Mouse (Mus musculus) midbrain, embryonic 13.5 days (tissue): ENCODE results near the gene Pelo. TPM values are rescaled to one million over a fixed set of nuclear protein-coding genes. Genes with fewer than 3 reads are reported as not detected.

Source experiments
- ATAC-seq: fragments of 200-750 bp; cut with Nextera tagmentation; 2 replicates; pipeline ENCODE4 v1.8.0; 2017; ENCODE audit warnings: mild to moderate bottlenecking, moderate TSS enrichment, moderate library complexity
- H3K27ac ChIP-seq: fragments of 300-500 bp; sonication (generic); 2 replicates; pipeline ENCODE4 v1.5.1; 2015; ENCODE audit warnings: inconsistent platforms, mild to moderate bottlenecking, moderate library complexity
- H3K27me3 ChIP-seq: fragments of 300-500 bp; sonication (generic); 2 replicates; pipeline ENCODE4 v1.6.1; 2015; ENCODE audit warnings: mild to moderate bottlenecking, inconsistent platforms
- H3K36me3 ChIP-seq: fragments of 300-500 bp; sonication (generic); 2 replicates; pipeline ENCODE4 v1.6.1; 2015; ENCODE audit warnings: mild to moderate bottlenecking, inconsistent platforms
- H3K4me1 ChIP-seq: fragments of 300-500 bp; sonication (generic); replicated peaks from 2 replicates; pipeline ENCODE4 v1.6.1; 2015; ENCODE audit warnings: inconsistent platforms
- H3K4me2 ChIP-seq: fragments of 300-500 bp; sonication (generic); replicated peaks from 2 replicates; pipeline ENCODE4 v1.6.1; 2015; ENCODE audit warnings: moderate library complexity, mild to moderate bottlenecking, inconsistent platforms
- H3K4me3 ChIP-seq: fragments of 300-500 bp; sonication (generic); replicated peaks from 2 replicates; pipeline ENCODE4 v1.5.1; 2015; ENCODE audit warnings: mild to moderate bottlenecking, inconsistent platforms
- H3K9ac ChIP-seq: fragments of 300-500 bp; sonication (generic); replicated peaks from 2 replicates; pipeline ENCODE4 v1.6.1; 2015; ENCODE audit warnings: mild to moderate bottlenecking, inconsistent platforms
- H3K9me3 ChIP-seq: fragments of 300-500 bp; sonication (generic); 2 replicates; pipeline ENCODE4 v1.6.1; 2016; ENCODE audit warnings: mild to moderate bottlenecking, inconsistent platforms
- WGBS: fragments of 180-500 bp; shearing (Covaris S2); methylation state at CpG from one replicate; pipeline ENCODE4 v1.1.7; 2015; 5-methylcytosine and 5-hydroxymethylcytosine counted together
- polyA plus RNA-seq: library from polyadenylated mRNA; unstranded; fragments of >200 nt; fragmentation: Nextera tagmentation; extraction: Ambion mirVana; gene quantifications from 2 replicates; pipeline ENCODE4 v1.2.1, GENCODE M21; 2015

Gene Pelo
- 4.4 and 5.0 TPM in 2 replicates for polyA plus RNA-seq

- Histone ChIP-seq H3K27me3 (no peaks in the 10 kb centered on the region), H3K4me2 (peak within 1 kb of the TSS; percentile 97), H3K27ac (peak within 1 kb of the TSS; percentile 44; the same call in 1 of the 2 replicates), H3K9ac (peak within 1 kb of the TSS; percentile 82), H3K4me1 (peaks cover 22% of the 10 kb centered on the region), H3K36me3 (peaks cover 18% of the 10 kb centered on the region), H3K4me3 (peak within 1 kb of the TSS; percentile 68), H3K9me3 (0 out of 2 replicates have a peak, but pooled peaks cover 2% of the 10 kb centered on the region)
- WGBS = under 1% methylated on average over 60 of the region's 60 CpGs
- peak; percentile 97 for ATAC-seq
These were observed at the start of gene Pelo for GRCm38 (mm10) chr13:115090069-115090976. TSS of gene Pelo (minus strand) at chr13:115090186.

GRCm38 (mm10) chr13:115138513-115138912 lies 48.5 kb upstream of the Pelo start:
- no peaks in the 10 kb centered on the region for H3K4me1 ChIP-seq
- H3K27ac ChIP-seq = no peak overlapping the region
- H3K4me3 ChIP-seq = no peak overlapping the region
- ATAC-seq = no peak
- no peaks in the 10 kb centered on the region for H3K36me3 ChIP-seq
- no peak overlapping the region for H3K4me2 ChIP-seq
- no peak overlapping the region for H3K9ac ChIP-seq
- H3K27me3 ChIP-seq = no peaks in the 10 kb centered on the region
- WGBS = 92% methylated on average over 7 of the region's 7 CpGs
- H3K9me3 ChIP-seq = no peaks in the 10 kb centered on the region

- Histone ChIP-seq H3K36me3 (no peaks in the 10 kb centered on the region), H3K4me1 (no peaks in the 10 kb centered on the region), H3K9ac (no peak overlapping the region), H3K4me3 (no peak overlapping the region), H3K9me3 (no peaks in the 10 kb centered on the region), H3K27me3 (no peaks in the 10 kb centered on the region), H3K4me2 (no peak overlapping the region), H3K27ac (no peak overlapping the region)
- WGBS = 92% methylated on average over 3 of the region's 3 CpGs
- ATAC-seq = no peak
These were observed 46.8 kb upstream of the Pelo start for GRCm38 (mm10) chr13:115136761-115137160.

- Histone ChIP-seq H3K27me3 (no peaks in the 10 kb centered on the region), H3K4me2 (no peak overlapping the region), H3K9me3 (no peaks in the 10 kb centered on the region), H3K36me3 (no peaks in the 10 kb centered on the region), H3K4me1 (no peaks in the 10 kb centered on the region), H3K9ac (no peak overlapping the region), H3K27ac (no peak overlapping the region), H3K4me3 (no peak overlapping the region)
- no peak for ATAC-seq
- 31% methylated on average over 5 of the region's 5 CpGs for WGBS
These were observed 42.4 kb upstream of the Pelo start for GRCm38 (mm10) chr13:115132435-115132834.

GRCm38 (mm10) chr13:115131381-115131780 lies 41.4 kb upstream of the Pelo start:
- H3K36me3 ChIP-seq = no peaks in the 10 kb centered on the region
- no peaks in the 10 kb centered on the region for H3K9me3 ChIP-seq
- no peak overlapping the region for H3K9ac ChIP-seq
- no peak overlapping the region for H3K4me2 ChIP-seq
- no peak overlapping the region for H3K27ac ChIP-seq
- ATAC-seq = no peak
- 81% methylated on average over 3 of the region's 3 CpGs for WGBS
- H3K4me3 ChIP-seq = no peak overlapping the region
- H3K4me1 ChIP-seq = no peaks in the 10 kb centered on the region
- no peaks in the 10 kb centered on the region for H3K27me3 ChIP-seq

GRCm38 (mm10) chr13:115130035-115130434 lies 40.0 kb upstream of the Pelo start:
- Histone ChIP-seq H3K36me3 (no peaks in the 10 kb centered on the region), H3K4me3 (no peak overlapping the region), H3K4me2 (no peak overlapping the region), H3K27ac (no peak overlapping the region), H3K4me1 (no peaks in the 10 kb centered on the region), H3K27me3 (no peaks in the 10 kb centered on the region), H3K9ac (no peak overlapping the region), H3K9me3 (no peaks in the 10 kb centered on the region)
- no peak for ATAC-seq
- 93% methylated on average over 2 of the region's 2 CpGs for WGBS

GRCm38 (mm10) chr13:115127826-115128225 lies 37.8 kb upstream of the Pelo start:
- ATAC-seq = no peak
- 91% methylated on average over 1 of the region's 1 CpGs for WGBS
- H3K27ac ChIP-seq = no peak overlapping the region
- H3K4me2 ChIP-seq = no peak overlapping the region
- H3K9me3 ChIP-seq = no peaks in the 10 kb centered on the region
- no peaks in the 10 kb centered on the region for H3K36me3 ChIP-seq
- no peaks in the 10 kb centered on the region for H3K27me3 ChIP-seq
- H3K9ac ChIP-seq = no peak overlapping the region
- H3K4me3 ChIP-seq = no peak overlapping the region
- no peaks in the 10 kb centered on the region for H3K4me1 ChIP-seq

GRCm38 (mm10) chr13:115126534-115126933 lies 36.5 kb upstream of the Pelo start:
- no peaks in the 10 kb centered on the region for H3K9me3 ChIP-seq
- no peaks in the 10 kb centered on the region for H3K4me1 ChIP-seq
- no peak for ATAC-seq
- 90% methylated on average over 2 of the region's 2 CpGs for WGBS
- H3K27me3 ChIP-seq = no peaks in the 10 kb centered on the region
- H3K27ac ChIP-seq = no peak overlapping the region
- H3K9ac ChIP-seq = no peak overlapping the region
- no peak overlapping the region for H3K4me2 ChIP-seq
- H3K4me3 ChIP-seq = no peak overlapping the region
- H3K36me3 ChIP-seq = no peaks in the 10 kb centered on the region

GRCm38 (mm10) chr13:115125130-115125529 lies 35.1 kb upstream of the Pelo start:
- Histone ChIP-seq H3K27me3 (no peaks in the 10 kb centered on the region), H3K4me3 (no peak overlapping the region), H3K9me3 (no peaks in the 10 kb centered on the region), H3K4me2 (no peak overlapping the region), H3K36me3 (no peaks in the 10 kb centered on the region), H3K27ac (no peak overlapping the region), H3K9ac (no peak overlapping the region), H3K4me1 (no peaks in the 10 kb centered on the region)
- 86% methylated on average over 4 of the region's 4 CpGs for WGBS
- no peak for ATAC-seq

- 89% methylated on average over 1 of the region's 1 CpGs for WGBS
- H3K9ac ChIP-seq = no peak overlapping the region
- H3K4me2 ChIP-seq = no peak overlapping the region
- no peak overlapping the region for H3K4me3 ChIP-seq
- H3K27ac ChIP-seq = no peak overlapping the region
- no peaks in the 10 kb centered on the region for H3K9me3 ChIP-seq
- no peaks in the 10 kb centered on the region for H3K27me3 ChIP-seq
- no peaks in the 10 kb centered on the region for H3K36me3 ChIP-seq
- no peaks in the 10 kb centered on the region for H3K4me1 ChIP-seq
- no peak for ATAC-seq
These were observed 34.5 kb upstream of the Pelo start for GRCm38 (mm10) chr13:115124521-115124920.

GRCm38 (mm10) chr13:115118756-115119155 lies 28.8 kb upstream of the Pelo start:
- H3K36me3 ChIP-seq = no peaks in the 10 kb centered on the region
- H3K27me3 ChIP-seq = no peaks in the 10 kb centered on the region
- 62% methylated on average over 5 of the region's 5 CpGs for WGBS
- no peak overlapping the region for H3K4me2 ChIP-seq
- no peak overlapping the region for H3K9ac ChIP-seq
- no peak for ATAC-seq
- no peaks in the 10 kb centered on the region for H3K4me1 ChIP-seq
- no peak overlapping the region for H3K4me3 ChIP-seq
- H3K27ac ChIP-seq = no peak overlapping the region
- H3K9me3 ChIP-seq = no peaks in the 10 kb centered on the region

GRCm38 (mm10) chr13:115118195-115118594 lies 28.2 kb upstream of the Pelo start:
- Histone ChIP-seq H3K9me3 (no peaks in the 10 kb centered on the region), H3K27ac (no peak overlapping the region), H3K4me3 (no peak overlapping the region), H3K9ac (no peak overlapping the region), H3K4me1 (no peaks in the 10 kb centered on the region), H3K36me3 (no peaks in the 10 kb centered on the region), H3K27me3 (no peaks in the 10 kb centered on the region), H3K4me2 (no peak overlapping the region)
- ATAC-seq = no peak
- WGBS = 89% methylated on average over 3 of the region's 3 CpGs
